Mouse (Mus musculus) heart, postnatal 0 days (tissue): Measurements from ENCODE around the gene Kansl1l.
A peak's percentile ranks its signal among the peaks of the same experiment; 100 is the strongest.

Experiments used
- CTCF ChIP-seq: IDR thresholded peaks from 2 replicates; pipeline ENCODE4 v1.5.1; 2016; ENCODE audit warnings: antibody characterized with exemption, control low read depth, low read depth
- EP300 ChIP-seq: IDR thresholded peaks from 2 replicates; pipeline ENCODE4 v1.6.1; 2016; ENCODE audit warnings: antibody characterized with exemption, low read depth

GRCm38 (mm10) chr1:66678662-66679061 is 138.7 kb downstream of the Kansl1l start:
- peak; percentile 13; the same call in 1 of the 2 replicates for TF ChIP-seq CTCF
- no peak for TF ChIP-seq EP300
